16 mouse cellular contexts compared by ENCODE assay signal in the genomic region with DNA sequence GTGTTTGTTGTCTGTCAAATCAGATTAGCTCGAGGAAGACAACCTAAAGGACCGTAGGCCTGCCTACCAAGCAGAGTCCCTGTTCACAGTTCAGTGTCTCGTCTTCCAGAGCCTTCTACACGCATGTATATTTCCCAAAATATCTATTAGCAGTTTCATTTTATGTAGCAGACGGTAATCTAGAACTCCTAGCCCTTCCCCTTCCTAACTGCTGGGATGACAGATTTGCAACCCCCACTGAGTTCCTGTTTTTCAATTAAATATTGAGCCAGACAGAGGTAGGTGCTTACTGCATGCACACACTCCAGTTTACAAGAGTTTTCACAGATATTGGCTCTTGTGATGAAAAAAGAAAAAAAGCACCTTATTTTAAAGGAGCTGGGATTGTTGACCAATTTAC. TPM values are rescaled to one million over a fixed set of nuclear protein-coding genes. Genes with fewer than 3 reads are reported as not detected.
A peak's percentile ranks its signal among the peaks of the same experiment; 100 is the strongest.
DNase-seq lines count a peak whose midpoint lies in the region; ATAC-seq and TF ChIP-seq lines count a peak whose summit lies in the region.
"Had no signal": no experiment of that assay in that cellular context is flagged by ENCODE, and none has a peak within 500 bp of the region (broad histone marks: within the 10 kb centered on the region; RNA-seq: fewer than 3 reads in every experiment).

No protein-coding gene starts in this region.

- H3K4me3 ChIP-seq in hindbrain, embryonic 14.5 days (replicated peaks; ENCODE audit: low read length), result no peak overlapping the region
- H3K4me3 ChIP-seq in hindbrain, embryonic 13.5 days, result no peak overlapping the region
- no peak overlapping the region for H3K4me3 ChIP-seq in midbrain, embryonic 10.5 days
- no peak overlapping the region for H3K4me3 ChIP-seq in midbrain, embryonic 15.5 days
- H3K4me3 ChIP-seq in bone marrow macrophage, adult 2 months (ENCODE audit: insufficient read depth, low read length), result peak overlapping the region; percentile 15; the same call in 1 of the 2 replicates
- H3K4me3 ChIP-seq: limb, embryonic 12.5 days; lung, embryonic 15.5 days; midbrain, embryonic 13.5 days had no signal

- H3K9ac ChIP-seq in hindbrain, embryonic 14.5 days, result no peak overlapping the region
- H3K9ac ChIP-seq in hindbrain, embryonic 13.5 days, result no peak overlapping the region
- H3K9ac ChIP-seq in midbrain, embryonic 15.5 days, result no peak overlapping the region
- H3K9ac ChIP-seq: limb, embryonic 12.5 days; lung, embryonic 15.5 days; midbrain, embryonic 13.5 days had no signal

- no peak for DNase-seq in hindbrain, embryonic 14.5 days (ENCODE audit: low spot score)
- DNase-seq in midbrain, embryonic 10.5 days (ENCODE audit: low spot score), result no peak
- no peak for DNase-seq in lung, postnatal 14 days
- DNase-seq: cerebellum, adult 2 months; kidney, postnatal 4 days had no signal

- H3K4me2 ChIP-seq in hindbrain, embryonic 14.5 days (replicated peaks), result no peak overlapping the region
- no peak overlapping the region for H3K4me2 ChIP-seq in hindbrain, embryonic 13.5 days
- H3K4me2 ChIP-seq in midbrain, embryonic 15.5 days, result no peak overlapping the region
- H3K4me2 ChIP-seq: limb, embryonic 12.5 days; lung, embryonic 15.5 days; midbrain, embryonic 13.5 days had no signal

- H3K9me3 ChIP-seq in hindbrain, embryonic 14.5 days (ENCODE audit: control insufficient read depth, low read length), result no peaks in the 10 kb centered on the region
- H3K9me3 ChIP-seq in hindbrain, embryonic 13.5 days, result no peaks in the 10 kb centered on the region
- no peaks in the 10 kb centered on the region for H3K9me3 ChIP-seq in midbrain, embryonic 10.5 days (replicated peaks)
- H3K9me3 ChIP-seq in midbrain, embryonic 15.5 days, result no peaks in the 10 kb centered on the region
- H3K9me3 ChIP-seq: limb, embryonic 12.5 days; lung, embryonic 15.5 days; midbrain, embryonic 13.5 days had no signal

- WGBS in hindbrain, embryonic 14.5 days, result 64% methylated on average over 5 of the region's 5 CpGs
- 53% methylated on average over 5 of the region's 5 CpGs for whole genome bisulfite sequencing in hindbrain, embryonic 13.5 days
- WGBS in midbrain, embryonic 10.5 days, result 43% methylated on average over 5 of the region's 5 CpGs
- WGBS in midbrain, embryonic 15.5 days, result 33% methylated on average over 5 of the region's 5 CpGs

- no peaks in the 10 kb centered on the region for H3K27me3 ChIP-seq in hindbrain, embryonic 14.5 days (ENCODE audit: control insufficient read depth, insufficient read depth, low read length)
- peaks cover 34% of the 10 kb centered on the region for H3K27me3 ChIP-seq in hindbrain, embryonic 13.5 days
- peaks cover 40% of the 10 kb centered on the region for H3K27me3 ChIP-seq in midbrain, embryonic 10.5 days (ENCODE audit: low read depth, poor library complexity, severe bottlenecking)
- no peaks in the 10 kb centered on the region for H3K27me3 ChIP-seq in midbrain, embryonic 15.5 days (replicated peaks)
- H3K27me3 ChIP-seq: limb, embryonic 12.5 days; lung, embryonic 15.5 days had no signal

- TF ChIP-seq POLR2A in bone marrow macrophage, adult 2 months (IDR thresholded peaks at IDR 0.05; ENCODE audit: borderline replicate concordance, low read depth, low read length), result no peak

- no peak for ATAC-seq in hindbrain, embryonic 14.5 days (ENCODE audit: low FRiP score)
- no peak for ATAC-seq in hindbrain, embryonic 13.5 days (ENCODE audit: low FRiP score)
- ATAC-seq in midbrain, embryonic 15.5 days (replicated peaks), result no peak
- peak; percentile 64 for ATAC-seq in megakaryocyte, adult 5-6 weeks (ENCODE audit: poor library complexity, severe bottlenecking)
- ATAC-seq: activated CD4-positive, CD25-positive, alpha-beta regulatory T cell, adult 4 months; CD4-positive, CD25-positive, alpha-beta regulatory T cell, adult 4 months; forebrain, embryonic 16.5 days; intestine, postnatal 0 days; midbrain, embryonic 13.5 days had no signal

- peak overlapping the region; percentile 23; the same call in 1 of the 2 replicates for H3K27ac ChIP-seq in hindbrain, embryonic 14.5 days
- H3K27ac ChIP-seq in hindbrain, embryonic 13.5 days, result no peak overlapping the region
- peak overlapping the region; percentile 91 for H3K27ac ChIP-seq in midbrain, embryonic 10.5 days (replicated peaks)
- no peak overlapping the region for H3K27ac ChIP-seq in midbrain, embryonic 15.5 days
- H3K27ac ChIP-seq in bone marrow macrophage, adult 2 months (ENCODE audit: insufficient read depth, low read depth, low read length), result peak overlapping the region; percentile 79
- H3K27ac ChIP-seq: limb, embryonic 12.5 days; lung, embryonic 15.5 days; midbrain, embryonic 13.5 days had no signal

- H3K4me1 ChIP-seq in hindbrain, embryonic 14.5 days (replicated peaks; ENCODE audit: control insufficient read depth, insufficient read depth, low read length), result peaks cover 18% of the 10 kb centered on the region
- peaks cover 33% of the 10 kb centered on the region for H3K4me1 ChIP-seq in hindbrain, embryonic 13.5 days (replicated peaks)
- H3K4me1 ChIP-seq in midbrain, embryonic 10.5 days, result peaks cover 62% of the 10 kb centered on the region
- H3K4me1 ChIP-seq in midbrain, embryonic 15.5 days, result peaks cover 24% of the 10 kb centered on the region
- peaks cover 31% of the 10 kb centered on the region for H3K4me1 ChIP-seq in bone marrow macrophage, adult 2 months (ENCODE audit: control insufficient read depth, insufficient read depth, low read length)
- H3K4me1 ChIP-seq: lung, embryonic 15.5 days had no signal

- no peak for TF ChIP-seq CTCF in bone marrow macrophage, adult 2 months (IDR thresholded peaks at IDR 0.05; ENCODE audit: low read depth, low read length)

- H3K36me3 ChIP-seq in hindbrain, embryonic 14.5 days (replicated peaks; ENCODE audit: control insufficient read depth, insufficient read depth), result no peaks in the 10 kb centered on the region
- no peaks in the 10 kb centered on the region for H3K36me3 ChIP-seq in hindbrain, embryonic 13.5 days
- no peaks in the 10 kb centered on the region for H3K36me3 ChIP-seq in midbrain, embryonic 10.5 days
- H3K36me3 ChIP-seq in midbrain, embryonic 15.5 days (replicated peaks), result no peaks in the 10 kb centered on the region
- H3K36me3 ChIP-seq: limb, embryonic 12.5 days; lung, embryonic 15.5 days; midbrain, embryonic 13.5 days had no signal

RNA-seq across cellular contexts. Expression of gene Cpne2, which starts 16.7 kb away (rescaled TPM):
- 21.6 and 21.8 TPM in 2 replicates for polyA plus RNA-seq in hindbrain, embryonic 14.5 days (2014; fragmentation: Nextera tagmentation; extraction: Ambion mirVana)
- polyA plus RNA-seq in hindbrain, embryonic 13.5 days (2015; fragmentation: Nextera tagmentation; extraction: Ambion mirVana), result 13.8 and 18.3 TPM in 2 replicates
- polyA plus RNA-seq in midbrain, embryonic 10.5 days (2016; fragmentation: Nextera tagmentation; extraction: Ambion mirVana), result 13.6 and 17.6 TPM in 2 replicates
- polyA plus RNA-seq in midbrain, embryonic 15.5 days (2015; fragmentation: Nextera tagmentation; extraction: Ambion mirVana), result 15.2 and 18.8 TPM in 2 replicates
- polyA plus RNA-seq in bone marrow macrophage, adult 2 months (2012; ENCODE audit: insufficient read depth, insufficient read length, missing spikeins), result 43.6 and 45.7 TPM in 2 replicates
- total RNA-seq in megakaryocyte, adult 5-6 weeks (2015), result 51.2 and 57.6 TPM in 2 replicates
- total RNA-seq in megakaryocyte, adult 5-6 weeks (2017), result 30.9 and 40.7 TPM in 2 replicates

RNA-seq across cellular contexts. Expression of gene Rspry1, which starts 52.3 kb away (rescaled TPM):
- 44.8 and 46.5 TPM in 2 replicates for polyA plus RNA-seq in hindbrain, embryonic 14.5 days (2014; fragmentation: Nextera tagmentation; extraction: Ambion mirVana)
- polyA plus RNA-seq in hindbrain, embryonic 13.5 days (2015; fragmentation: Nextera tagmentation; extraction: Ambion mirVana), result 53.0 and 54.6 TPM in 2 replicates
- 45.2 and 49.5 TPM in 2 replicates for polyA plus RNA-seq in midbrain, embryonic 10.5 days (2016; fragmentation: Nextera tagmentation; extraction: Ambion mirVana)
- polyA plus RNA-seq in midbrain, embryonic 15.5 days (2015; fragmentation: Nextera tagmentation; extraction: Ambion mirVana), result 53.3 and 56.1 TPM in 2 replicates
- polyA plus RNA-seq in bone marrow macrophage, adult 2 months (2012; ENCODE audit: insufficient read depth, insufficient read length, missing spikeins), result 22.0 and 23.8 TPM in 2 replicates
- total RNA-seq in megakaryocyte, adult 5-6 weeks (2015), result 31.8 and 36.4 TPM in 2 replicates
- 34.2 and 35.3 TPM in 2 replicates for total RNA-seq in megakaryocyte, adult 5-6 weeks (2017)

RNA-seq across cellular contexts. Expression of gene Fam192a, which starts 52.3 kb away (rescaled TPM):
- polyA plus RNA-seq in hindbrain, embryonic 14.5 days (2014; fragmentation: Nextera tagmentation; extraction: Ambion mirVana), result 75.7 and 82.7 TPM in 2 replicates
- 89.0 and 94.0 TPM in 2 replicates for polyA plus RNA-seq in hindbrain, embryonic 13.5 days (2015; fragmentation: Nextera tagmentation; extraction: Ambion mirVana)
- 91.8 and 98.8 TPM in 2 replicates for polyA plus RNA-seq in midbrain, embryonic 10.5 days (2016; fragmentation: Nextera tagmentation; extraction: Ambion mirVana)
- 75.0 and 75.2 TPM in 2 replicates for polyA plus RNA-seq in midbrain, embryonic 15.5 days (2015; fragmentation: Nextera tagmentation; extraction: Ambion mirVana)
- polyA plus RNA-seq in bone marrow macrophage, adult 2 months (2012; ENCODE audit: insufficient read depth, insufficient read length, missing spikeins), result 77.1 and 77.4 TPM in 2 replicates
- 27.8 and 33.4 TPM in 2 replicates for total RNA-seq in megakaryocyte, adult 5-6 weeks (2015)
- total RNA-seq in megakaryocyte, adult 5-6 weeks (2017), result 93.2 and 103 TPM in 2 replicates

Comparison
In these comparisons a context has a peak if more than half of its experiments do, and no peak if none do; other contexts are left out.
1. H3K27ac ChIP-seq: peak in hindbrain, embryonic 14.5 days (single experiment), midbrain, embryonic 10.5 days (single experiment) and bone marrow macrophage, adult 2 months (single experiment); none in hindbrain, embryonic 13.5 days (single experiment) and midbrain, embryonic 15.5 days (single experiment).